Comparison of ENCODE assay signal across 20 mouse cellular contexts in the genomic region with DNA sequence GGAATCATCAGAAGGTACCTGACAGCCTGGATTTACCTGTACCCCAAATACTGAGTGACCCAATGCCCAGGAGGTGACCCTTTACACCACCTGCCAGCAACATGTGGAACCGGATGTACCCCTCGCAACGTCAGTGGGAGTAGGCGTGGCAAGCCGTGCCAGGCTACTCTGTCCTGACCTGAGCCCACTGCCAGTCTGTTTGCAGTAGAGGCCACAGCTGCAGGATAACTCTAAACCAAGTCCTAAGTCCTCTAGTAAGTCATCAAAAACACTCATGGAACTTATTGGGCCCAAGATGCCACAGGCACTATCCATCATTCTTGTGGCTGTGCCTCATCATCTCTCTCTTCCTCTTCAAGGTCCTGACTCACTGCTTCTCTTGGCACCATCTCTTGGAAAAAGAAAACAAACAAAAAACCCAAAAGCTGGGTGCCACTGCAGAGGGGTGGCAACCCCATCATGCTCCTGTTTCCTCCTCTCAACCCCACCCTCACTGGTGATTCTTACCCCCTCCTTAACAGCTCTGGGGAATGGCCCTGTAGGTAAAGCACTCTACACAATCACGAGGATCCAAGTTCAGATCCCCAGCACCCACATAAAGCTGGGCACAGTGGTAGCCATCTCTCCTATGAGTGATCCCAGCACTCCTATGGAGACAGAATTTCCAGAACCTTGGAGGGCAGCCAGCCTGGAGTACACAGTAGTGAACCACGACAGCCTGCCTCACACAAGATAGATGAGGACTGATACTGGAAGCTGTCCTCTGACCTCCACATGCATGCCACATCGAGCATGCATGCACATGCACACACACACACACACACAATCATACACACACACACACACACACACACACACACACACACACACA. TPM values are rescaled to one million over a fixed set of nuclear protein-coding genes. Genes with fewer than 3 reads are reported as not detected.
"Had no signal": no experiment of that assay in that cellular context is flagged by ENCODE, and none has a peak within 500 bp of the region (broad histone marks: within the 10 kb centered on the region; RNA-seq: fewer than 3 reads in every experiment).

No protein-coding gene starts in this region.

- H3K9ac ChIP-seq: kidney, embryonic 15.5 days; limb, embryonic 12.5 days; liver, embryonic 13.5 days; liver, postnatal 0 days; lung, embryonic 15.5 days; midbrain, embryonic 15.5 days; neural tube, embryonic 13.5 days had no signal

- H3K4me2 ChIP-seq: kidney, embryonic 15.5 days; limb, embryonic 12.5 days; liver, embryonic 13.5 days; lung, embryonic 15.5 days; midbrain, embryonic 15.5 days; neural tube, embryonic 13.5 days had no signal

- ATAC-seq: intestine, embryonic 16.5 days; liver, postnatal 0 days; midbrain, embryonic 15.5 days had no signal

- H3K27me3 ChIP-seq: kidney, embryonic 15.5 days; limb, embryonic 12.5 days; liver, embryonic 13.5 days; lung, embryonic 15.5 days; midbrain, embryonic 15.5 days; neural tube, embryonic 13.5 days had no signal

- H3K4me1 ChIP-seq: kidney, embryonic 15.5 days; limb, embryonic 12.5 days; liver, embryonic 13.5 days; midbrain, embryonic 10.5 days; midbrain, embryonic 15.5 days; neural tube, embryonic 13.5 days had no signal

- H3K27ac ChIP-seq: kidney, embryonic 15.5 days; limb, embryonic 12.5 days; liver, embryonic 13.5 days; lung, embryonic 15.5 days; midbrain, embryonic 10.5 days; midbrain, embryonic 15.5 days; neural tube, embryonic 13.5 days had no signal

- H3K9me3 ChIP-seq: kidney, embryonic 15.5 days; limb, embryonic 12.5 days; liver, embryonic 13.5 days; lung, embryonic 15.5 days; midbrain, embryonic 10.5 days; midbrain, embryonic 15.5 days; neural tube, embryonic 13.5 days had no signal

- H3K4me3 ChIP-seq: kidney, embryonic 15.5 days; limb, embryonic 12.5 days; liver, embryonic 13.5 days; lung, embryonic 15.5 days; midbrain, embryonic 10.5 days; midbrain, embryonic 15.5 days; neural tube, embryonic 13.5 days had no signal

- DNase-seq: kidney, adult 2 months; kidney, postnatal 25 days; liver; liver, embryonic 13.5 days; liver, postnatal 0 days; lung, postnatal 14 days; right cerebral cortex, postnatal 14 days; thymus, adult 2 months; thymus, postnatal 25 days had no signal

RNA-seq across cellular contexts. Expression of gene Mrgprg, which starts 34.6 kb away (rescaled TPM):
- total RNA-seq: left cerebral cortex, postnatal 36 days; monocyte, adult 5-6 weeks had no signal
- polyA plus RNA-seq: intestine, embryonic 16.5 days; kidney, embryonic 15.5 days; limb, embryonic 12.5 days; liver, embryonic 13.5 days; liver, postnatal 0 days; lung, embryonic 15.5 days; midbrain, embryonic 10.5 days; midbrain, embryonic 15.5 days; neural tube, embryonic 13.5 days; small intestine, adult 2 months; testis, adult 2 months had no signal
